Comparison of ENCODE assay signal across 8 mouse cellular contexts in the genomic region with DNA sequence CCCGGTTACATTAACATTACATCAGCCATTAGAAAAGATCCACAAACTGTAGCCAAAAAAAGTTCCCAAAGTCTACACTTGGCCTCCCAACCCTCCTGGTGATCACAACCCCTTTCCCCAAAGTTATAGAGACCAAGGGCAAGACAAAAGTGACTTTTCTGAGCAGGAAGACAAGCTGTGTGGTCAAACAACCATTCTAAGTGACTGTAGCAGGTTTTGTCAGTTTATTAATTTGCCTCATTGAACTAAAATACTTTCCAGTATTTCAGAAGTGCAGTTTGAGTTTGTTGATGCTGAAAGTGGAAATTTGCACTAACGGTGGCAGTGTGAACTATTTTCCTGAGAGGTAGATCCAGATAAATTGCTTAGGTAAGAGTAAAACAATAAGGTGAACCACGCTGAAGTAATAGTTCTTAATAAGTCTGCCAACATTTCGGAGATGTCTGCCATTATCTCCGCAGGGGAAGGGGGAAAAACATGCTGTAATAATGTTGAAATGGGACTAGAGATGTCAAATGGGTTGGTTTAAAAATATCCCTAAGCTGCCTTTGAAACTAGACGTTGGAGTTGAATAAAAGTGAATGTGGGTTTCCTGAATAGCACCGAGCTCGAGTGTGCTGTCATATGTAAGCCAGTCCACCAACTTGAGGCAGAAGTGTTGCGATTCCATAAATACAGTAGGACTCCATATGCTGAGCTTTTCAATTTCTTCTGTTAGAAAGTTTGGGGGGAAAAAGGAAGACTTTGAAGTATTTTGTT. TPM values are rescaled to one million over a fixed set of nuclear protein-coding genes. Genes with fewer than 3 reads are reported as not detected.
DNase-seq lines count a peak whose midpoint lies in the region; ATAC-seq and TF ChIP-seq lines count a peak whose summit lies in the region.

No protein-coding gene starts in this region.

- no peak for TF ChIP-seq CTCF in MEL (IDR thresholded peaks at IDR 0.05 in 2 of 3, conservative IDR thresholded peaks at IDR 0.05 in 1 of 3; ENCODE audit: control insufficient read depth in 1 of 3, insufficient read depth in 1 of 3, low read depth in 2 of 3, low read length in 3 of 3, poor library complexity in 1 of 3, severe bottlenecking in 1 of 3)
- no peak for TF ChIP-seq CTCF in forebrain, postnatal 0 days (IDR thresholded peaks at IDR 0.05; ENCODE audit: low read depth)

- no peak for TF ChIP-seq POLR2A in MEL (IDR thresholded peaks at IDR 0.05; ENCODE audit: control insufficient read depth in 1 of 2, insufficient read depth in 1 of 2, low read depth in 1 of 2, low read length in 2 of 2, poor library complexity in 1 of 2)

- TF ChIP-seq RAD21 in MEL (IDR thresholded peaks at IDR 0.05; ENCODE audit: low read depth, low read length) = no peak

- H3K36me3 ChIP-seq in heart, embryonic 14.5 days (ENCODE audit: control insufficient read depth, insufficient read depth, low read length) = peaks cover 16% of the 10 kb centered on the region
- H3K36me3 ChIP-seq in MEL (ENCODE audit: control insufficient read depth in 1 of 2, insufficient read depth in 2 of 2, low read length in 2 of 2) (peaks cover 3 to 26% of the 10 kb centered on the region in 2 experiments; a peak in 3 of 4 replicates), macrophage (ENCODE audit: inconsistent target) (peaks cover 15% of the 10 kb centered on the region; the same call in 1 of the 2 replicates)
- peaks cover 11% of the 10 kb centered on the region for H3K36me3 ChIP-seq in forebrain, postnatal 0 days (ENCODE audit: insufficient read depth)

- peak overlapping the region; percentile 89 for H3K4me2 ChIP-seq in heart, embryonic 14.5 days (ENCODE audit: low read length)
- H3K4me2 ChIP-seq in forebrain, postnatal 0 days (ENCODE audit: low read depth) = peak overlapping the region; percentile 57

- no peaks in the 10 kb centered on the region for H3K9me3 ChIP-seq in heart, embryonic 14.5 days (ENCODE audit: control insufficient read depth, low read length)
- no peaks in the 10 kb centered on the region for H3K9me3 ChIP-seq in MEL (replicated peaks; ENCODE audit: insufficient read depth, low read length)
- H3K9me3 ChIP-seq in forebrain, postnatal 0 days (ENCODE audit: low read length) = no peaks in the 10 kb centered on the region

- intact Hi-C loops in heart, postnatal 25 days (cut with DNase I) = loop anchor here (5.0 kb wide), 3 partner anchors 107 to 353 kb away; a partner anchor contains a TSS

- no peak overlapping the region for H3K27ac ChIP-seq in heart, embryonic 14.5 days (replicated peaks in 1 of 2; ENCODE audit: control insufficient read depth in 1 of 2, insufficient read depth in 1 of 2, low read depth in 2 of 2, low read length in 2 of 2)
- H3K27ac ChIP-seq in MEL (ENCODE audit: control insufficient read depth, low read depth, low read length) (peak overlapping the region; percentile 87), macrophage (peak overlapping the region; percentile 48)
- H3K27ac ChIP-seq in forebrain, postnatal 0 days (ENCODE audit: low read depth, low read length) = peak overlapping the region; percentile 97

- H3K4me1 ChIP-seq in heart, embryonic 14.5 days (ENCODE audit: control insufficient read depth in 2 of 2, insufficient read depth in 2 of 2, low read length in 2 of 2) = peaks cover 5 to 28% of the 10 kb centered on the region in 2 experiments
- peaks cover 6 to 21% of the 10 kb centered on the region in 2 experiments for H3K4me1 ChIP-seq in MEL (ENCODE audit: control insufficient read depth in 1 of 2, insufficient read depth in 2 of 2, low read length in 2 of 2)
- no peaks in the 10 kb centered on the region for H3K4me1 ChIP-seq in forebrain, postnatal 0 days (ENCODE audit: insufficient read depth)

- peak in 1 of 2 experiments; percentile 3; a peak in 2 of 4 replicates for TF ChIP-seq EP300 in MEL (IDR thresholded peaks at IDR 0.05; ENCODE audit: low read depth in 1 of 2, low read length in 2 of 2)

- no peak for ATAC-seq in heart, embryonic 14.5 days (ENCODE audit: insufficient number of reproducible peaks, insufficient read depth, low FRiP score, low read depth)
- no peak for ATAC-seq in forebrain, postnatal 0 days
- ATAC-seq in cerebellum, adult (ENCODE audit: insufficient number of reproducible peaks, low FRiP score, low TSS enrichment) = no peak

- H3K79me2 ChIP-seq in MEL (ENCODE audit: control insufficient read depth, insufficient read depth, low read length, poor library complexity) (peaks cover 26% of the 10 kb centered on the region), macrophage (ENCODE audit: inconsistent target) (peaks cover 55% of the 10 kb centered on the region)

- no peaks in the 10 kb centered on the region for H3K27me3 ChIP-seq in heart, embryonic 14.5 days (ENCODE audit: control insufficient read depth, insufficient read depth, low read length)
- H3K27me3 ChIP-seq in MEL (ENCODE audit: control insufficient read depth in 1 of 2, insufficient read depth in 2 of 2, low read length in 2 of 2) = no peaks in the 10 kb centered on the region
- H3K27me3 ChIP-seq in forebrain, postnatal 0 days (ENCODE audit: insufficient read depth, low read length) = no peaks in the 10 kb centered on the region

- H3K4me3 ChIP-seq in heart, embryonic 14.5 days (ENCODE audit: control insufficient read depth in 1 of 2, insufficient read depth in 1 of 2, low read depth in 1 of 2, low read length in 2 of 2) = peak overlapping the region; percentile 79 to 91
- peak overlapping the region; percentile 89 to 99 for H3K4me3 ChIP-seq in MEL (ENCODE audit: control insufficient read depth in 1 of 2, insufficient read depth in 1 of 2, low read depth in 2 of 2, low read length in 2 of 2)
- H3K4me3 ChIP-seq in forebrain, postnatal 0 days (ENCODE audit: low read depth, low read length) = peak overlapping the region; percentile 81
- peak overlapping the region; percentile 67; the same call in 1 of the 2 replicates for H3K4me3 ChIP-seq in macrophage (ENCODE audit: inconsistent target)

- WGBS in heart, embryonic 14.5 days = 36% methylated on average over 9 of the region's 9 CpGs
- WGBS in forebrain, postnatal 0 days = 6% methylated on average over 9 of the region's 9 CpGs
- WGBS in macrophage (ENCODE audit: missing documents) = 18% methylated on average over 9 of the region's 9 CpGs

- H3K9ac ChIP-seq in heart, embryonic 14.5 days (ENCODE audit: low read length) = peak overlapping the region; percentile 94
- H3K9ac ChIP-seq in MEL (ENCODE audit: control insufficient read depth, low read depth, low read length, poor library complexity, severe bottlenecking) = peak overlapping the region; percentile 90
- peak overlapping the region; percentile 80 for H3K9ac ChIP-seq in forebrain, postnatal 0 days

- no peak for DNase-seq in heart, postnatal 25 days (ENCODE audit: low spot score)
- DNase-seq in MEL (ENCODE audit: low read depth, low spot score) = peak; percentile 38
- DNase-seq in forebrain, postnatal 0 days = no peak
- no peak for DNase-seq in retina, postnatal 1 day
- no peak for DNase-seq in urinary bladder, postnatal 4 days (ENCODE audit: low spot score in 2 of 2)

TF ChIP-seq in MEL, 35 proteins besides CTCF, POLR2A, EP300 and RAD21:
- TF ChIP-seq MYC (IDR thresholded peaks at IDR 0.05; ENCODE audit: low read depth, low read length) (no peak), POLR2AphosphoS5 (IDR thresholded peaks at IDR 0.05; ENCODE audit: borderline replicate concordance, low read depth, low read length) (no peak), POLR2AphosphoS2 (IDR thresholded peaks at IDR 0.05; ENCODE audit: low read length) (0 out of 2 replicates have a peak, but pooled peaks have one; percentile 54), NELFE (IDR thresholded peaks at IDR 0.05; ENCODE audit: low read depth, low read length) (peak; percentile 18; the same call in 1 of the 2 replicates), KAT2A (conservative IDR thresholded peaks at IDR 0.05; ENCODE audit: low read depth, low read length) (peak; percentile 36; the same call in 1 of the 2 replicates), SIN3A (IDR thresholded peaks at IDR 0.05; ENCODE audit: low read length) (peak; percentile 48; the same call in 1 of the 2 replicates), ZKSCAN1 (IDR thresholded peaks at IDR 0.05; ENCODE audit: low read depth, low read length) (no peak), ZC3H11A (IDR thresholded peaks at IDR 0.05; ENCODE audit: low read depth, low read length) (no peak), TBP (IDR thresholded peaks at IDR 0.05; ENCODE audit: low read depth, low read length) (0 out of 2 replicates have a peak, but pooled peaks have one; percentile 46), TCF12 (IDR thresholded peaks at IDR 0.05; ENCODE audit: low read depth, low read length) (0 out of 2 replicates have a peak, but pooled peaks have one; percentile 56)

RNA-seq across cellular contexts. Expression of a gene that starts 1.8 kb away (rescaled TPM):
- 2.0 and 2.5 TPM in 2 replicates for polyA plus RNA-seq in heart, embryonic 14.5 days (2014; fragmentation: Nextera tagmentation; extraction: Ambion mirVana)
- total RNA-seq in heart, postnatal 25 days (2021) = 10 to 100 TPM; 38.5 to 40.3 TPM
- 15.2 and 15.6 TPM in 2 replicates for total RNA-seq in MEL (2012; rRNA removed)
- polyA plus RNA-seq in MEL (2012; ENCODE audit: insufficient read depth in 1 of 2, insufficient read length in 2 of 2, low read depth in 1 of 2, low replicate concordance in 2 of 2, missing spikeins in 1 of 2) (10 to 100 TPM in 1 of 2 experiments, not detected in 1; 23.8 TPM), macrophage (2018) (9.8 to 13.2 TPM (median 11.6 TPM) in 3 replicates)
- 301 and 445 TPM in 2 replicates for total RNA-seq in forebrain, postnatal 0 days (2014; rRNA removed)
- 88.6 and 138 TPM in 2 replicates for polyA plus RNA-seq in forebrain, postnatal 0 days (2015; fragmentation: Nextera tagmentation; extraction: Ambion mirVana)
- total RNA-seq in macrophage (2018; cell fraction: chromatin; rRNA removed) = 10 to 100 TPM; 11.9 to 49.7 (median 27.8) TPM
- total RNA-seq in macrophage (2018; cell fraction: cytosol; rRNA removed) = 10 to 100 TPM; 11.3 to 25.1 (median 18.6) TPM
- 10 to 100 TPM; 15.7 to 70.9 (median 34.3) TPM for total RNA-seq in macrophage (2018; cell fraction: nucleus; rRNA removed)

Comparison
In these comparisons a context has a peak if more than half of its experiments do, and no peak if none do; other contexts are left out.
1. H3K27ac ChIP-seq: peak in MEL (single experiment), forebrain, postnatal 0 days (single experiment) and macrophage (single experiment); none in heart, embryonic 14.5 days (0 of 2).
2. Peak in every context shown above with its lines, with median percentiles within 50 percentile points of each other: H3K4me3 ChIP-seq and H3K9ac ChIP-seq.